Mouse (Mus musculus) CH12.LX (cell line): ENCODE results near the gene Dand5. TPM values are rescaled to one million over a fixed set of nuclear protein-coding genes. Genes with fewer than 3 reads are reported as not detected.

Experiments
- DNase-seq: peaks from one replicate; pipeline ENCODE4 v3.0.0-alpha.2; 2013; ENCODE audit errors: extremely low read depth
- H3K27ac ChIP-seq: 2 replicates; pipeline ENCODE4 v1.5.1; 2012; ENCODE audit warnings: low read depth, mild to moderate bottlenecking, control low read depth, moderate library complexity; ENCODE audit not compliant: insufficient read depth
- H3K27me3 ChIP-seq: replicated peaks from 2 replicates; pipeline ENCODE3; 2012; ENCODE audit warnings: inconsistent platforms
- H3K36me3 ChIP-seq, 2 experiments: replicated peaks in 1 of 2; 2 replicates each; pipeline versions ENCODE3 to v1.6.1; 2012; ENCODE audit warnings: inconsistent platforms in 1 of 2, low read length in 1 of 2, mild to moderate bottlenecking in 1 of 2, mixed read lengths in 1 of 2, moderate library complexity in 1 of 2; ENCODE audit not compliant: control insufficient read depth in 1 of 2, insufficient read depth in 1 of 2
- H3K4me1 ChIP-seq, 2 experiments: 2 replicates each; pipeline ENCODE4 v1.6.1; 2012; ENCODE audit warnings: inconsistent platforms in 1 of 2, moderate library complexity in 1 of 2; ENCODE audit not compliant: insufficient read depth in 2 of 2, control insufficient read depth in 1 of 2
- H3K4me2 ChIP-seq: 2 replicates; pipeline ENCODE4 v1.6.1; 2012; ENCODE audit warnings: low read depth, mild to moderate bottlenecking, control low read depth; ENCODE audit not compliant: poor library complexity, insufficient read depth, severe bottlenecking
- H3K4me3 ChIP-seq, 3 experiments: fragments of 150-350 bp in 1 of 3; sonication (generic) in 1 of 3; replicated peaks in 1 of 3; 2 replicates each; pipeline versions ENCODE3 to v1.5.1; 2011 to 2012; ENCODE audit warnings: low read depth in 2 of 3, low read length in 2 of 3, mild to moderate bottlenecking in 2 of 3, moderate library complexity in 2 of 3, control low read depth in 1 of 3, improper control_type of control experiment in 1 of 3, inconsistent platforms in 1 of 3, mixed read lengths in 1 of 3; ENCODE audit not compliant: poor library complexity in 1 of 3
- H3K79me2 ChIP-seq: replicated peaks from 2 replicates; pipeline ENCODE4 v1.6.1; 2012; ENCODE audit warnings: mild to moderate bottlenecking, moderate library complexity; ENCODE audit not compliant: control insufficient read depth, poor library complexity, insufficient read depth, severe bottlenecking; ENCODE audit errors: extremely low read depth
- H3K9ac ChIP-seq: 2 replicates; pipeline ENCODE4 v1.6.1; 2012; ENCODE audit warnings: low read depth, mild to moderate bottlenecking, control low read depth, moderate library complexity; ENCODE audit not compliant: insufficient read depth
- H3K9me3 ChIP-seq: replicated peaks from 2 replicates; pipeline ENCODE3; 2012; ENCODE audit warnings: low read length, inconsistent platforms, mixed read lengths
- BHLHE40 ChIP-seq: IDR thresholded peaks from 2 replicates; pipeline ENCODE4 v1.6.1; 2011; ENCODE audit warnings: mild to moderate bottlenecking, low read depth, low read length, improper control_type of control experiment
- CHD1 ChIP-seq: IDR thresholded peaks from 2 replicates; pipeline ENCODE4 v1.6.1; 2012; ENCODE audit warnings: low read depth, low read length, improper control_type of control experiment, inconsistent platforms
- CTCF ChIP-seq, 2 experiments: IDR thresholded peaks in 1 of 2; conservative IDR thresholded peaks in 1 of 2; 2 replicates each; pipeline ENCODE4 v1.5.1; 2011 to 2012; ENCODE audit warnings: low read depth in 2 of 2, low read length in 2 of 2, improper control_type of control experiment in 1 of 2, inconsistent platforms in 1 of 2, mild to moderate bottlenecking in 1 of 2, moderate library complexity in 1 of 2
- E2F4 ChIP-seq: IDR thresholded peaks from 2 replicates; pipeline ENCODE4 v1.6.1; 2011; ENCODE audit warnings: low read depth, low read length, improper control_type of control experiment; ENCODE audit not compliant: insufficient replicate concordance
- ETS1 ChIP-seq: conservative IDR thresholded peaks from 2 replicates; pipeline ENCODE4 v1.6.1; 2012; ENCODE audit warnings: low read depth, mild to moderate bottlenecking, inconsistent platforms, low read length, improper control_type of control experiment, moderate library complexity
- GABPA ChIP-seq: IDR thresholded peaks from 2 replicates; pipeline ENCODE4 v1.6.1; 2012; ENCODE audit warnings: low read depth, low read length, improper control_type of control experiment, inconsistent platforms; ENCODE audit not compliant: insufficient replicate concordance
- HCFC1 ChIP-seq: IDR thresholded peaks from 2 replicates; pipeline ENCODE4 v1.6.1; 2012; ENCODE audit warnings: low read depth, mild to moderate bottlenecking, inconsistent platforms, low read length, improper control_type of control experiment
- KAT2A ChIP-seq: IDR thresholded peaks from 2 replicates; pipeline ENCODE4 v1.6.1; 2012; ENCODE audit warnings: low read length, improper control_type of control experiment, inconsistent platforms; ENCODE audit not compliant: insufficient replicate concordance
- MAFK ChIP-seq: IDR thresholded peaks from 2 replicates; pipeline ENCODE4 v1.6.1; 2011; ENCODE audit warnings: low read length, improper control_type of control experiment; ENCODE audit not compliant: insufficient replicate concordance
- MEF2A ChIP-seq: IDR thresholded peaks from 2 replicates; pipeline ENCODE4 v1.6.1; 2014; ENCODE audit warnings: low read depth, mild to moderate bottlenecking, inconsistent platforms, low read length, improper control_type of control experiment, borderline replicate concordance
- MXI1 ChIP-seq: IDR thresholded peaks from 2 replicates; pipeline ENCODE4 v1.6.1; 2011; ENCODE audit warnings: mild to moderate bottlenecking, low read depth, low read length, improper control_type of control experiment
- MYC ChIP-seq: IDR thresholded peaks from 2 replicates; pipeline ENCODE4 v1.6.1; 2011; ENCODE audit warnings: low read depth, mild to moderate bottlenecking, improper control_type of control experiment, low read length
- NELFE ChIP-seq: IDR thresholded peaks from 2 replicates; pipeline ENCODE4 v1.6.1; 2011; ENCODE audit warnings: low read depth, low read length, improper control_type of control experiment
- PAX5 ChIP-seq: IDR thresholded peaks from 2 replicates; pipeline ENCODE4 v1.6.1; 2012; ENCODE audit warnings: low read length, inconsistent platforms, mixed read lengths
- POLR2A ChIP-seq: IDR thresholded peaks from 2 replicates; pipeline ENCODE4 v1.6.1; 2011; ENCODE audit warnings: low read depth, mild to moderate bottlenecking, improper control_type of control experiment, low read length
- RAD21 ChIP-seq: IDR thresholded peaks from 2 replicates; pipeline ENCODE4 v1.6.1; 2011; ENCODE audit warnings: low read depth, mild to moderate bottlenecking, low read length, improper control_type of control experiment, moderate library complexity
- RCOR1 ChIP-seq: conservative IDR thresholded peaks from 2 replicates; pipeline ENCODE4 v1.6.1; 2012; ENCODE audit warnings: low read depth, mild to moderate bottlenecking, inconsistent platforms, low read length, improper control_type of control experiment
- SIN3A ChIP-seq: IDR thresholded peaks from 2 replicates; pipeline ENCODE4 v1.6.1; 2012; ENCODE audit warnings: low read length, improper control_type of control experiment, inconsistent platforms
- TCF12 ChIP-seq: IDR thresholded peaks from 2 replicates; pipeline ENCODE4 v1.6.1; 2014; ENCODE audit warnings: low read depth, mild to moderate bottlenecking, inconsistent platforms, low read length, improper control_type of control experiment
- UBTF ChIP-seq: IDR thresholded peaks from 2 replicates; pipeline ENCODE4 v1.6.1; 2012; ENCODE audit warnings: low read depth, mild to moderate bottlenecking, inconsistent platforms, low read length, improper control_type of control experiment, moderate library complexity
- USF1 ChIP-seq: IDR thresholded peaks from 2 replicates; pipeline ENCODE4 v1.6.1; 2014; ENCODE audit warnings: low read depth, mild to moderate bottlenecking, inconsistent platforms, low read length, improper control_type of control experiment
- ZC3H11A ChIP-seq: IDR thresholded peaks from 2 replicates; pipeline ENCODE4 v1.6.1; 2012; ENCODE audit warnings: low read depth, mild to moderate bottlenecking, inconsistent platforms, low read length, improper control_type of control experiment
- ZKSCAN1 ChIP-seq: IDR thresholded peaks from 2 replicates; pipeline ENCODE4 v1.6.1; 2012; ENCODE audit warnings: low read depth, inconsistent platforms, low read length, improper control_type of control experiment, borderline replicate concordance
- ZNF384 ChIP-seq: IDR thresholded peaks from 2 replicates; pipeline ENCODE4 v1.6.1; 2012; ENCODE audit warnings: low read depth, low read length, improper control_type of control experiment, inconsistent platforms
- dilution Hi-C: fragments of 300-500 bp; cut with MboI; formaldehyde crosslinking; loops from 2 replicates; pipeline ENCODE4 v1.14.3; 2020; ENCODE audit warnings: low sequenced_read_pairs; ENCODE audit not compliant: extremely low pct_unique_long_range_greater_than_20kb, extremely low pct_ligation_motif_present
- in situ Hi-C: fragments of 300-500 bp; cut with MboI; formaldehyde crosslinking; loops from 3 replicates; pipeline ENCODE4 v1.14.3; 2019; ENCODE audit warnings: low sequenced_read_pairs, low pct_ligation_motif_present, low pct_unique_long_range_greater_than_20kb, mixed read lengths
- polyA plus RNA-seq: library from polyadenylated mRNA; unstranded; fragments of >175 nt; gene quantifications from 2 replicates; pipeline ENCODE4 v1.2.1, GENCODE M21; 2012; ENCODE audit warnings: low read depth; ENCODE audit not compliant: insufficient read length
- total RNA-seq, 2 experiments: library from RNA; depleted of rRNA; stranded (reverse); fragments of 300-350 nt in 1 of 2; fragments of >200 nt in 1 of 2; gene quantifications; 2 replicates each; pipeline ENCODE4 v1.2.3; 2012 to 2014

Gene Dand5
- total and polyA plus RNA-seq, 3 experiments, result 1.4 to 1.7 (median 1.5) TPM

DNA sequence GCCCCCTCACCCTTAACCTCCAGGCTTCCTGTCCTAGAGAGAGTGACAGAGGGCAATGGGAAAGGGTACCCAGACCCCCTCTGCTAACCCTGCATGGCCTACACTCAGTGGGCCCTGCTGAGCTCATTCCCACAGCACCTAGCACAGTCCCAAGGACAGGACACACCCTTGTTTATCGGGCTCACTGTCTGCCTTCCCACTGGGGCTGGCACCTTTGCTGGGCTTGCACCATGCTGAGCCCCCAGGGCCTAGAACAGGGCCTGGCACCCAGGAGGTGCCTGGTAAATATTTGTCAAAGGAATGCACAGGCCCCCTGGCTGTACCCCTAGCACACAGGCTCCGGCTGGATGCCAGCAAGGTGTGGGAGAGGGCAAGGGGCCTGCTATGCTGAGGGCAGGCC, 32.1 kb downstream of the Dand5 start (continued):
- TF ChIP-seq MXI1, result no peak
- TF ChIP-seq BHLHE40, result no peak
- no peak for TF ChIP-seq RAD21

DNA sequence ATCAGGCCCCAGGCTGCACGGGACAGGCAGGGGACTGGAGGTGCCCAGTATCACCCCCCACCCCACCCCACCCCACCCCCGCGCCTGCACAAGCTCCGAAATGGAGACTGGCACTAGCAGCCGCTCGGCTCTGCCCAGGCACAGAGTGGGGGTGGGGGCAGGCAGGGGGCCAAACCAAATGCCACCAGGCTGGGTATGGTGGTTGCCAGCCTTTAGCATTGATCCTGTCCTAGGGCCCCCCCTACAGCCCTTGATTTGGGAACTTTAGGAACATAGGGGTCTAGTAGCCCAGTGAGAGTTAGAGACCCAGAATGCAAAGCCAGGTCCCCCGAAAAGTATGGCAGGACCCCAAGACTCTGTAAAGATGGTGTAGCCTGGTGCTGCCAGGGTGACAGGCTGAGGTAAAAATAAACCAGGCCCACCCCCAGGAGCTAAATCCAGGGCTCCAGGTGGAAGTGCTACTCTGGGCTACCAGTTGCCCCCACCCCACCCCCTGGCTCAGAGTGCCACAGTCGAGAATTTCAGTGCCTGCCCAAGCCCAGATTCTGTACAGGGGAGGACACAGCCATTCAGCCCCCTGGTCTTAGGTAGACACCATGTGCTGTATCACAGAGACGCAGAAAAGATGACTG, 32.7 kb downstream of the Dand5 start:
- TF ChIP-seq ZKSCAN1 (no peak), MEF2A (no peak), MYC (no peak), KAT2A (no peak), RCOR1 (no peak), GABPA (no peak), CTCF (conservative IDR thresholded peaks at IDR 0.05 in 1 of 2, IDR thresholded peaks at IDR 0.05 in 1 of 2; ENCODE audit: low read depth in 2 of 2, low read length in 2 of 2) (no peak), MAFK (no peak), HCFC1 (no peak), NELFE (no peak), TCF12 (no peak), E2F4 (no peak), SIN3A (no peak), POLR2A (no peak), ZC3H11A (no peak), PAX5 (no peak), ETS1 (no peak)
- Histone ChIP-seq H3K27ac (no peak overlapping the region), H3K36me3 (no peaks in the 10 kb centered on the region), H3K79me2 (no peaks in the 10 kb centered on the region), H3K27me3 (peaks cover 94% of the 10 kb centered on the region), H3K4me1 (no peaks in the 10 kb centered on the region), H3K9me3 (no peaks in the 10 kb centered on the region), H3K9ac (no peak overlapping the region), H3K4me2 (no peak overlapping the region), H3K4me3 (no peak overlapping the region)
- in situ Hi-C loops, result no loop called here
- dilution Hi-C loops, result no loop called here
- DNase-seq, result no peak

DNA sequence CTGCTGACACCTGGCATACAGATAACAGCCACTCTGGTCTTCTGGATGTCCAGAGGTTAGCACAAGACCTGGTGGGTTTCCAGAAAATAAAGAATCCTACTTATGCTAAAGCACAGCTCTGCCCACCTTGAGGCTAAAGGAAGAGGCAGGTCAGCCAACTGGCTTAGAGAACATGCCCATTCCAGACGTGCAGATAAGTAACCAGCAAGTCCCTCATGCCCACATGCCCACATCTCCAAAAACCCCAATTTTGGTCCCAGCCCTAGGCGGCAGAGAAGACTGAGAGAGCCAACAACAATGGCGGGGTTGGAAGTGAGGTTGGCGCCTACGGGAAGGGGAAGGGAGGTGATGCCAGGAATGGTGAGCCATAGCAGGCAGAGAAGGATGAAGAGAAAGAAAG, 33.3 kb downstream of the Dand5 start:
- no peak overlapping the region for H3K4me2 ChIP-seq
- H3K27ac ChIP-seq, result no peak overlapping the region
- H3K9me3 ChIP-seq, result no peaks in the 10 kb centered on the region
- H3K4me1 ChIP-seq, result no peaks in the 10 kb centered on the region
- no peaks in the 10 kb centered on the region for H3K79me2 ChIP-seq
- no peak overlapping the region for H3K4me3 ChIP-seq
- H3K9ac ChIP-seq, result no peak overlapping the region
- no peaks in the 10 kb centered on the region for H3K36me3 ChIP-seq
- dilution Hi-C loops (no loop called here), in situ Hi-C loops (no loop called here)
- H3K27me3 ChIP-seq, result peaks cover 94% of the 10 kb centered on the region
- DNase-seq, result no peak
- TF ChIP-seq POLR2A (no peak), E2F4 (no peak), CHD1 (no peak), ZNF384 (no peak), MXI1 (no peak), UBTF (no peak), USF1 (no peak), RCOR1 (no peak)
